Mouse (Mus musculus) macrophage (primary cell): Measurements from ENCODE around the gene Pklr. TPM values are rescaled to one million over a fixed set of nuclear protein-coding genes. Genes with fewer than 3 reads are reported as not detected.
A peak's percentile ranks its signal among the peaks of the same experiment; 100 is the strongest.

ENCODE experiments used
- H3K27ac ChIP-seq: fragments of 350-480 bp; formaldehyde crosslinking; 2 replicates; pipeline ENCODE4 v1.9.0; 2021
- H3K36me3 ChIP-seq: fragments of 350-480 bp; formaldehyde crosslinking; 2 replicates; pipeline ENCODE4 v1.9.0; 2021; ENCODE audit errors: inconsistent target
- H3K4me3 ChIP-seq: fragments of 350-480 bp; formaldehyde crosslinking; 2 replicates; pipeline ENCODE4 v1.9.0; 2021; ENCODE audit errors: inconsistent target
- H3K79me2 ChIP-seq: fragments of 350-480 bp; formaldehyde crosslinking; 2 replicates; pipeline ENCODE4 v1.9.0; 2021; ENCODE audit errors: inconsistent target
- WGBS: methylation state at CpG from one replicate; pipeline ENCODE4 v1.1.7; 2026; ENCODE audit warnings: inconsistent platforms; ENCODE audit not compliant: missing documents; 5-methylcytosine and 5-hydroxymethylcytosine counted together
- polyA plus RNA-seq: library from polyadenylated mRNA; stranded (reverse); fragments of 250-400 nt; gene quantifications from 3 replicates; pipeline ENCODE4 v1.2.4, GENCODE M21; 2018; ENCODE audit warnings: inconsistent platforms
- total RNA-seq, 78 experiments: library from RNA; depleted of rRNA; stranded (reverse); fragments of 250-400 nt; gene quantifications; 1 replicate in 9 of 78; 2 replicates in 24 of 78; 3 replicates in 43 of 78; 4 replicates in 2 of 78; pipeline ENCODE4 v1.2.4; 2018; ENCODE audit warnings: inconsistent platforms in 56 of 78

Pklr gene
- 1 to 10 TPM in 1 of 26 experiments, not detected in 25; 3.2 TPM for total RNA-seq (2018; cell fraction: chromatin; rRNA removed)
- total RNA-seq (2018; cell fraction: cytosol; rRNA removed): not detected
- total RNA-seq (2018; cell fraction: nucleus; rRNA removed): not detected
- not detected in 3 replicates for polyA plus RNA-seq

GRCm38 (mm10) chr3:89135958-89136357, at the start of gene Pklr:
TSS of gene Pklr (plus strand) at chr3:89136142.
- H3K4me3 ChIP-seq: no peak within 1 kb of the TSS
- WGBS: 63% methylated on average over 2 of the region's 3 CpGs

GRCm38 (mm10) chr3:89087338-89088110, 48.4 kb upstream of the Pklr start:
- H3K4me3 ChIP-seq: no peak overlapping the region
- no peaks in the 10 kb centered on the region for H3K36me3 ChIP-seq
- no peak overlapping the region for H3K27ac ChIP-seq
- H3K79me2 ChIP-seq: no peaks in the 10 kb centered on the region
- WGBS: 16% methylated on average over 21 of the region's 21 CpGs

More at GRCm38 (mm10) chr3:89135958-89136357, at the start of gene Pklr:
- Histone ChIP-seq H3K27ac (no peak within 1 kb of the TSS), H3K79me2 (no peaks in the 10 kb centered on the region), H3K36me3 (no peaks in the 10 kb centered on the region)

DNA sequence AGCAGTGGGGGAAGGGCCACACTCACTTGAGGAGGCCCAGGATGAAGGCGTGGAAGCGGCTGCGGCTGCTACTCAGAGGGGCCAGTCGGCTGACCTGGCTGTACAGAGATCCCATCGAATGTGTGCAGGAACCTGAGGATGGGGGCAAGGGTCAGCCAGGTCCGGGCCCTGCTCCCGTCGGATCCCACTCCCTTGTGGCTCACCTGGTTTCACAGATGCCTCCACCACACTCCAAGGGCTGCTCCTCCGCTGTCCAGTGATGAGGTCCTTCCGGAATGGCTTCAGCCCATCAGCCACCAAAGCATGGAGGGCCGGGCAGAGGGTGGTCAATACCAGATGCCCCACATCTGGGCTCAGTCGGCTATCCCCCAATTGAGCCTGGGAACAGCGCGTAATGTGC, 47.0 kb upstream of the Pklr start:
- H3K27ac ChIP-seq: no peak overlapping the region
- H3K36me3 ChIP-seq: no peaks in the 10 kb centered on the region
- peak overlapping the region; percentile 58 for H3K4me3 ChIP-seq
- H3K79me2 ChIP-seq: no peaks in the 10 kb centered on the region
- WGBS: 49% methylated on average over 14 of the region's 14 CpGs

DNA sequence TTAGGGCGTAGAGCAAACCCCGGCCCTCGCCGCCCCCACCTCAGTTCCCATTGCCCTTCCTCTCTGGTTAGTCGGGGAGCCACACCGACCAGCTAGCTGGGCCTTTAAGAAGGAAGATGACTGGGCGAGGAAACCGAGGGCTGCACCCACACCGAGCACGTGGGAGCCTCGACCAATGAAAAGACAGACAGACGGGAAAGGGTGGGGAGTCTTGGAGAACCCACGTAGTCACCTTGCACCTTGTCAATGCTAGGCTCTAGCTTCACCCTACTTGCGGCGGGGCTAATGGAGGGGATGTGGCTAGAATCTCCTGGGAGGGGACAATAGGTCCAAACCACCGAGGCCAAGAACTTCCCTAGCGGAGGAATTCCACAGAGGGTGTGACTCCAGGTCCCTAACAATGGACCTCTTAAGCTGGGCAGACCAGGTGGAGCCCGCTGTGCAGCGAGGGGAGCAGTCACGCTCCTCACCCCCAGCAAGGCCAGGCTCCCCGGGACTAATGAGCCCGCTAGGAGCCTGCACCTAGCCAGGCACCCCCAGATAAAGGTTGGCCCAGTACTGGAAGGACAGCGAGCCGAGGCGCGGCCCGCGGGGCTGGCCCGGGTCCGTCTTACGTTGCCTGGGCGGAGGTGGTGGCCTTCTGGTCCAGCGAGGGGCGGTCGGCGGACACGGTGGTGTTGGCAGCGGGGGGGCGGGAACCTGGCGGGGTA, 45.9 kb upstream of the Pklr start:
- Histone ChIP-seq H3K36me3 (no peaks in the 10 kb centered on the region), H3K27ac (peak overlapping the region; percentile 25), H3K4me3 (peak overlapping the region; percentile 58), H3K79me2 (no peaks in the 10 kb centered on the region)
- under 1% methylated on average over 39 of the region's 40 CpGs for WGBS

DNA sequence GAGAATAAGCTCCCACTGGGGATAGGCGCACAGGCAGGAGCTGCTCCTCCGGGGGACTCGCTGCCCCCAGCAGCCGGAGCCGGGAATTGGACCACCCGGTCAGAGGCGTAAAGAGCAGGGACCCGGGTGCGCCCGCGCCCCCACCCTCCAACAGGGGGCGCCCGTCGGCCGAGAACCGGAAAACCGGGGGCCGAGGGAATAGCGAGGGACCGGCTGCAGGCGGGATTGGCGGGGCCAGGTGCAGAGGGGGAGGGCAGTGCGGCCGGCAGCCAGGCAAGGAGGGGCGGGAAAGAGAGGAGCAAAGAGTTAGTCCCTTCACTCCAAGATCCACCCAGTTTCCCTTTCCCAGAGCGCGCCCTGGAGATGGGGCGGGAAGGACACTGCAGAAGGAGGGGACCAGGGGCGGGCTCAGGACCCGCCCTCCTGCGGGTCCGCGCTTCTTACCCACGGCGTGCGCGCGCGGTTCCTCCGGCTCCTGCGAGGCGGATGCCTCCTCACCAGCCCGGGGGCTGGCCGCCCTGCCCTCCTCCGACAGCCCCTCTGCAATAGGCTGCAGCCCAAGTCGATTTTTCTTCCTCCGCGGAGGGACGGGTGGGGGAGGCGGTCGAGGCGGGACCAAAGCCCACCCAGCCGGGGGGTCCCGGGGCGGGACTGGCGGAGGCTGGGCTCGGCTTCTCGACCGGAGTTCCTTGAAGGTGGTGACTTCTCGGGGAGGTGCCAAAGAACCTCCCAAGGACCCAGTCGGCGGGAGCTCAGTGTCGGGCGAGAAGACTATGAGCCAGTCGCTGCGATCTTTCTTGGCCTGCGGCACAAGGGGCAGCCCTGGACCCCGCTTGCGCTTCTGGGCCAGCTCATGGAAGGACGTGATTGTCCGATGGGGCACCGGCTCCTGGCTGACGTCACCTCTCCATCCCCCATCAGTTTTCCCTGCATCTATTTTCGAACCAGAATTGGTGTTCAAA, 45.0 kb upstream of the Pklr start:
- Histone ChIP-seq H3K79me2 (no peaks in the 10 kb centered on the region), H3K27ac (no peak overlapping the region), H3K36me3 (0 out of 2 replicates have a peak, but pooled peaks cover 2% of the 10 kb centered on the region), H3K4me3 (peak overlapping the region; percentile 58; the same call in 1 of the 2 replicates)
- 2% methylated on average over 67 of the region's 74 CpGs for WGBS

GRCm38 (mm10) chr3:89091811-89092508, 44.0 kb upstream of the Pklr start:
- H3K36me3 ChIP-seq: 0 out of 2 replicates have a peak, but pooled peaks cover 6% of the 10 kb centered on the region
- no peak overlapping the region for H3K27ac ChIP-seq
- 37% methylated on average over 19 of the region's 20 CpGs for WGBS
- H3K4me3 ChIP-seq: no peak overlapping the region
- no peaks in the 10 kb centered on the region; the same call in 1 of the 2 replicates for H3K79me2 ChIP-seq

DNA sequence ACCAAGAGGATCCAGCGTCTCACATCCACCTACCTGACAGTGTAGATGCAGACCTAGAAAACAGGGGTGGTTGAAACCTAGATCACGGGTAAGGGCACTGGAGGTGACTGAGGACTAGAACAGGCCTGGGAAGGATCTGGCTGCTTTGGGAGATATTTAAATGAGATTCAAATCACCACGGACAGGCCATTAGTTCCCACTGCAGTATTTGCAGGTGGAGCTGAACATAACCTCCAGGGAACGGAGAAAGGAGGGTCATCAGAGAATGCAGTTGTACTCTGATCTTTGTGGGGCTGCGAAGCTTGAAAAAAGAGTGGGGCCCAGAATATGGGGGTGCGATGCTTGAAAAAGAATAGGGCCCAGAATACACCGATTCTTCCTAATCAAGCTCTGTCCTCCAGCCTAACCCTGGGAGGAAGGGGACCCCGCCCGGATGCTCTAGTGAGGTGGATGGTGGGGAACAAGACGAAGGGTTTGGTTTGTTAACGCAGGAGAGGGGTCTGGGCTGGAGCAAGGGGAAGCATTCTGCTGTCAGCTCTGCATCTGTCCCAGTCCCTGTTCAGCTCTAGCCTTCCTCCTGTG, 43.3 kb upstream of the Pklr start:
- H3K79me2 ChIP-seq: no peaks in the 10 kb centered on the region; the same call in 1 of the 2 replicates
- no peak overlapping the region for H3K27ac ChIP-seq
- no peak overlapping the region for H3K4me3 ChIP-seq
- 0 out of 2 replicates have a peak, but pooled peaks cover 6% of the 10 kb centered on the region for H3K36me3 ChIP-seq
- WGBS: 70% methylated on average over 11 of the region's 11 CpGs

DNA sequence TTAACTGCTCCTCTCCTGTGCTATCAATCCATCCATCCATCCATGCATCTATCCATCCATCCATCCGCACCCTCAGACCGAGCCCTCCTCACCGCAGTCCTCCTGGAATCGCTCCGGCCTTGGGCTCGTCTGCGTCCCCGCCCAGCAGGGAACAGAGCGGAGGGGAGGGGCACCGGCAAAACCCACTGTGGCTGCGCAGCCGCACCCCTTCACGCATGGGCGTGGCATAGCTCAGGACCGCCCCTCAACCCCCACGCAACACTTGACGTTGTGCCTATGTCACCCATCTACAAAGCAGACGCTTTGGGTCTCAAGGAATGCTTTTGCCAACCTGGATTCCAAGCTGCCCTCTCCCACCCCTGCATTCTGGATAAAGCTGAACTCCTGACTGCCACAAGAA, 42.8 kb upstream of the Pklr start, which contains the start of gene Rusc1:
Gene Rusc1, minus strand, starts transcription at position 137 of the 400 bp plus-strand sequence.
- 24% methylated on average over 18 of the region's 18 CpGs for WGBS
- no peak within 1 kb of the TSS for H3K27ac ChIP-seq
- H3K36me3 ChIP-seq: 0 out of 2 replicates have a peak, but pooled peaks cover 7% of the 10 kb centered on the region
- H3K4me3 ChIP-seq: no peak within 1 kb of the TSS
- H3K79me2 ChIP-seq: peaks cover 2% of the 10 kb centered on the region; the same call in 1 of the 2 replicates

DNA sequence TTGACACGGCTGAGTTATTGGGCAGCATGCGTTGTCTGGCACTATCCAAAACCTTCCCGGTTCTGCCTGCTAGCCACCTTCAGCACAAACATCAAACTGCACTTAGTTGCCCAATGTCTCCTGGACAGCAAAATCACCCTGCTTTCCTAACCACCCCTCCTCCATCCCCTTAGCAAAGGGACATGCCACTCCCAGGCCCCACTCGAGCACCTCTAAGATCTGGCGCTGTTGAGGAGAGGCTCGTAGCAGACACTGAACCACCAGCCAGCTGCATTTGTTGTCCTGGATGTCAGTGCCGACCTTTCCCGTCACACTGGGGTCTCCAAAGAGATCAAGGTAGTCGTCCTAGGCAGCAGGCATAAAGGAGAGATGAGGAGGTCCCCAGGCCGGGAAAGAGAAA, 41.9 kb upstream of the Pklr start:
- 91% methylated on average over 10 of the region's 10 CpGs for WGBS
- H3K36me3 ChIP-seq: 0 out of 2 replicates have a peak, but pooled peaks cover 12% of the 10 kb centered on the region

GRCm38 (mm10) chr3:89100811-89101210, 35.1 kb upstream of the Pklr start, which contains the start of gene Gm43738:
TSS of gene Gm43738 (minus strand) at chr3:89101099.
- Histone ChIP-seq H3K27ac (peak within 1 kb of the TSS; percentile 93), H3K79me2 (peaks cover 38% of the 10 kb centered on the region), H3K36me3 (0 out of 2 replicates have a peak, but pooled peaks cover 11% of the 10 kb centered on the region), H3K4me3 (peak within 1 kb of the TSS; percentile 75)
- WGBS: 35% methylated on average over 5 of the region's 7 CpGs

More for the DNA sequence above, 41.9 kb upstream of the Pklr start:
- peaks cover 10% of the 10 kb centered on the region for H3K79me2 ChIP-seq
- H3K4me3 ChIP-seq: no peak overlapping the region
- H3K27ac ChIP-seq: no peak overlapping the region

DNA sequence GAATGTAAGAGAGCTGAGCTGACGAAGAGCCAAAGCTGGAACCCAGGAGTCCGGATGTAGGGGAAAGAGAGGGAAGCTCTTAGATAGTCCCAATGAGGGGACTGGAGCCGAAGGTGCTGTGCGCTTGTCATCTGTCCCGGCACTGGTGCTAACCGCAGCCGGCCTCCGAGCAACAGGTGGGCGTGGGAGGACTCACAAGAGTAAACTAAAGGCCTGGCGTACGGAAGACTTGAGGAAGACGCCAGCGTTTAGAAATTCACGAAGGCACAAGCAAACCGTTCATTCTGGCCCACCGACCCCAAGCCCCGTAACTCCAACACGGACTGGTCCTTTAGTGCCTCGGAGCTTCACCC, 34.5 kb upstream of the Pklr start:
- Histone ChIP-seq H3K79me2 (peaks cover 38% of the 10 kb centered on the region), H3K27ac (peak overlapping the region; percentile 93), H3K4me3 (peak overlapping the region; percentile 75), H3K36me3 (0 out of 2 replicates have a peak, but pooled peaks cover 5% of the 10 kb centered on the region)
- under 1% methylated on average over 19 of the region's 19 CpGs for WGBS

DNA sequence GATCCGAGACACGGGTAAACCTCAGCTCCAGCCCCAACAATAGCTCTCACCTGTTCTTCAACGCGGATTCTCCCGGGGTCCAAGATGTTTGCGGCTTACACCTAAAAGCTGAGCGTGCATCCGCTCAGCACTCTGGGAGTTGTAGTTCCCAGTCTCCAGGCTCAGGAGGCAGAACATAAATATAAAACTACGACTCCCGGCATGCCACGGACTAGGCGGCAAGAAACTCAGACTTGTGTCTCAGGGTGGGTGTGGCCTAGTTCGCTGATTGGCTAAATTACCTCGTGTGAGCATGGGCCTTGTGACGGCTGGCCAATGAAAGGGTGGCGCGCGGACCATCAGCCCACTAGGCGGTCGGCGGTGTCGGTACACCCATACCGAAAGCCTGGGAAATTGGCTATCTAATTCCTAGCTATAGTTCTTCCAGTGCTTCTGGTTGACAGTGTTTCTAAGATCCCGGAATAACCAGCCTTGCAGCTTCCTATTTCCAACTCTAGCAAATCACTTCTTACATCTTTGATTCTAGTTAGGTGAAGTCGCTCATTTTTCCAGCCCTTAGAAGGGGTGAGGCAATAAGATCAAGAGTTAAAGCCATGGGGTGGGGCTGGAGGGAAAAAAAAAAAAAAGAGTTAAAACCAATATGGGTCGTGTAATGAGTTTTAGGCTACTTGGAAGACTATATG, 34.0 kb upstream of the Pklr start, which contains the start of gene Fdps:
Gene Fdps, minus strand, starts transcription at position 148 of the 683 bp plus-strand sequence.
- H3K27ac ChIP-seq: peak within 1 kb of the TSS; percentile 93
- WGBS: 0% methylated on average over 25 of the region's 26 CpGs
- 0 out of 2 replicates have a peak, but pooled peaks cover 5% of the 10 kb centered on the region for H3K36me3 ChIP-seq
- peak within 1 kb of the TSS; percentile 75 for H3K4me3 ChIP-seq
- H3K79me2 ChIP-seq: peaks cover 38% of the 10 kb centered on the region
